Mouse (Mus musculus) cerebellum, adult 8-10 months (tissue): ENCODE measurements around the gene Amy2a2.
"Not testable (repeated sequence)": the region's sequence is repeated elsewhere in the genome, so short reads cannot be mapped to it uniquely, and the experiment has no call there.

Experiments used
- DNase-seq: peaks from one replicate; pipeline ENCODE4 v3.0.0; 2022

Amy2a2 gene

DNA sequence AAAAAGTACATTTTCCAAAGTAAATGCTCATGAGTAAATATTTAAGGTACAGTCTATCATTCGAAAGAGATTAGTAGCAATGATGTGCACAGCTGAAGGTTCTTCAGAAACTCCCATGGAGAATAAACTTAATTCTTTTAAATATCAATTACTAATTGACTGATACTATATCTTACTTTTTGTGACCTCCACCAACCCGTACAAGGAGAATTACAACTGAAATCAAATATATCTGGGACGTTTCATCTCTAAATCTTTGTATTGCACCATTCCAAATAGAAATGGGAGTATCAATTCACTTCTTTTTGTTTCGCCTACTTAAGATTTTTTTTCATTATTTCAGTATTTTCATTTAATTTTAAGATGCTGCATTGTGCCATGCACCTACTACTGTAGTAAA lies at the start of gene Amy2a2:
Gene Amy2a2 (minus strand): TSS at position 101 of the 400 bp plus-strand sequence.
- DNase-seq = not testable (repeated sequence)

DNA sequence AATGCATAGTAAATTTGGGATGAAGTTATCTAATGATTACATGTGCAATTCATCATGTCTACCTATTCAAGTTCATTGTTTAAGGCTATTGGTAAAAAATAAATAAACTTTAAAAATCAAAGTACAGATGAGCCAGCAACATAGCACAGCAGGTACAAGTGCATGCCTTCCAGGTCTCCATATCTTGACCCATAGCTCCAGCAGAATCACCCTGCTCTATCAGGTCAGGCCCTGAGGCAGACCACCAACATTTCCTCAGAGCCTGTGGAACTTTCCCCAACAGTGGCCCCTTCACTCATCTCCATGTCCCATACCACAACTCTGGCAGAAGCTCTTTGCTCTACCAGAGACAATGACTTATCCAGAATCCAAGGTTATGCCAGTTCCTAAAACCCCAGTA lies 11.0 kb downstream of the Amy2a2 start:
- not testable (repeated sequence) for DNase-seq

DNA sequence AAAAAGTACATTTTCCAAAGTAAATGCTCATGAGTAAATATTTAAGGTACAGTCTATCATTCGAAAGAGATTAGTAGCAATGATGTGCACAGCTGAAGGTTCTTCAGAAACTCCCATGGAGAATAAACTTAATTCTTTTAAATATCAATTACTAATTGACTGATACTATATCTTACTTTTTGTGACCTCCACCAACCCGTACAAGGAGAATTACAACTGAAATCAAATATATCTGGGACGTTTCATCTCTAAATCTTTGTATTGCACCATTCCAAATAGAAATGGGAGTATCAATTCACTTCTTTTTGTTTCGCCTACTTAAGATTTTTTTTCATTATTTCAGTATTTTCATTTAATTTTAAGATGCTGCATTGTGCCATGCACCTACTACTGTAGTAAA lies 32.5 kb downstream of the Amy2a2 start, which contains the start of gene Amy2a3:
Gene Amy2a3 (minus strand): TSS at position 101 of the 400 bp plus-strand sequence.
- not testable (repeated sequence) for DNase-seq

DNA sequence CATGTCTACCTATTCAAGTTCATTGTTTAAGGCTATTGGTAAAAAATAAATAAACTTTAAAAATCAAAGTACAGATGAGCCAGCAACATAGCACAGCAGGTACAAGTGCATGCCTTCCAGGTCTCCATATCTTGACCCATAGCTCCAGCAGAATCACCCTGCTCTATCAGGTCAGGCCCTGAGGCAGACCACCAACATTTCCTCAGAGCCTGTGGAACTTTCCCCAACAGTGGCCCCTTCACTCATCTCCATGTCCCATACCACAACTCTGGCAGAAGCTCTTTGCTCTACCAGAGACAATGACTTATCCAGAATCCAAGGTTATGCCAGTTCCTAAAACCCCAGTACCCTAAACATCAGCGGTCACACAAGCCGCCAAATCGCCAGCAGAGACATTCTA lies 43.5 kb downstream of the Amy2a2 start:
- DNase-seq = not testable (repeated sequence)
